Mouse (Mus musculus) cerebellum, adult 2 months (tissue): ENCODE results near the gene Selp.

Experiments
- CTCF ChIP-seq: fragments of 200-500 bp; IDR thresholded peaks from 2 replicates; pipeline ENCODE4 v1.5.1; 2011; ENCODE audit warnings: low read depth, mild to moderate bottlenecking, control low read depth, low read length, moderate library complexity, borderline replicate concordance; ENCODE audit not compliant: insufficient read depth
- POLR2A ChIP-seq: fragments of 200-500 bp; IDR thresholded peaks from 2 replicates; pipeline ENCODE4 v1.6.1; 2011; ENCODE audit warnings: low read length, control low read depth, borderline replicate concordance; ENCODE audit not compliant: insufficient read depth

GRCm38 (mm10) chr1:164069261-164069660 lies 45.8 kb upstream of the Selp start:
- TF ChIP-seq CTCF (no peak), POLR2A (no peak)
